Mouse (Mus musculus): ENCODE data around the gene Rabif. TPM values are rescaled to one million over a fixed set of nuclear protein-coding genes. Genes with fewer than 3 reads are reported as not detected.

The Rabif gene
- polyA plus RNA-seq, 1 experiment: 22.7 TPM

- Histone ChIP-seq H3K27ac (ENCODE audit: insufficient read depth, low read length) (0 out of 2 replicates have a peak overlapping the region, but pooled peaks have one; percentile 12), H3K4me1 (ENCODE audit: control insufficient read depth, insufficient read depth, low read length) (peaks cover 1% of the 10 kb centered on the region), H3K27me3 (ENCODE audit: control insufficient read depth, insufficient read depth, low read length, poor library complexity, severe bottlenecking) (no peaks in the 10 kb centered on the region), H3K4me3 (ENCODE audit: low read depth, low read length) (no peak overlapping the region), H3K9me3 (replicated peaks; ENCODE audit: control insufficient read depth, insufficient read depth, low read length, poor library complexity, severe bottlenecking) (no peaks in the 10 kb centered on the region), H3K9ac (ENCODE audit: low read depth, poor library complexity, severe bottlenecking) (no peak overlapping the region), H3K36me3 (ENCODE audit: control insufficient read depth, insufficient read depth, low read length, poor library complexity, severe bottlenecking) (peaks cover 21% of the 10 kb centered on the region)
- TF ChIP-seq EP300 (IDR thresholded peaks at IDR 0.05; ENCODE audit: insufficient read depth, low read depth, low read length) (no peak), CTCF (IDR thresholded peaks at IDR 0.05; ENCODE audit: low read depth, low read length) (no peak), POLR2A (IDR thresholded peaks at IDR 0.05; ENCODE audit: insufficient read depth, low read length) (no peak)
Observed at GRCm38 (mm10) chr1:134490903-134491801, 3.3 kb upstream of the Rabif start.

- TF ChIP-seq POLR2A (IDR thresholded peaks at IDR 0.05; ENCODE audit: insufficient read depth, low read length) (no peak), EP300 (IDR thresholded peaks at IDR 0.05; ENCODE audit: insufficient read depth, low read depth, low read length) (no peak), CTCF (IDR thresholded peaks at IDR 0.05; ENCODE audit: low read depth, low read length) (no peak)
- Histone ChIP-seq H3K27me3 (ENCODE audit: control insufficient read depth, insufficient read depth, low read length, poor library complexity, severe bottlenecking) (no peaks in the 10 kb centered on the region), H3K4me3 (ENCODE audit: low read depth, low read length) (peak overlapping the region; percentile 63), H3K9ac (ENCODE audit: low read depth, poor library complexity, severe bottlenecking) (0 out of 2 replicates have a peak overlapping the region, but pooled peaks have one; percentile 43), H3K4me1 (ENCODE audit: control insufficient read depth, insufficient read depth, low read length) (peaks cover 1% of the 10 kb centered on the region), H3K9me3 (replicated peaks; ENCODE audit: control insufficient read depth, insufficient read depth, low read length, poor library complexity, severe bottlenecking) (no peaks in the 10 kb centered on the region), H3K36me3 (ENCODE audit: control insufficient read depth, insufficient read depth, low read length, poor library complexity, severe bottlenecking) (peaks cover 21% of the 10 kb centered on the region), H3K27ac (ENCODE audit: insufficient read depth, low read length) (peak overlapping the region; percentile 87)
Observed at GRCm38 (mm10) chr1:134492276-134492675, 2.2 kb upstream of the Rabif start.

GRCm38 (mm10) chr1:134493496-134493895, 952 bp upstream of the Rabif start:
- peaks cover 12% of the 10 kb centered on the region for H3K36me3 ChIP-seq (ENCODE audit: control insufficient read depth, insufficient read depth, low read length, poor library complexity, severe bottlenecking)
- no peaks in the 10 kb centered on the region for H3K9me3 ChIP-seq (replicated peaks; ENCODE audit: control insufficient read depth, insufficient read depth, low read length, poor library complexity, severe bottlenecking)
- TF ChIP-seq EP300 (IDR thresholded peaks at IDR 0.05; ENCODE audit: insufficient read depth, low read depth, low read length): no peak
- TF ChIP-seq POLR2A (IDR thresholded peaks at IDR 0.05; ENCODE audit: insufficient read depth, low read length): no peak
- TF ChIP-seq CTCF (IDR thresholded peaks at IDR 0.05; ENCODE audit: low read depth, low read length): no peak
- H3K27me3 ChIP-seq (ENCODE audit: control insufficient read depth, insufficient read depth, low read length, poor library complexity, severe bottlenecking): no peaks in the 10 kb centered on the region
- H3K9ac ChIP-seq (ENCODE audit: low read depth, poor library complexity, severe bottlenecking): peak overlapping the region; percentile 50; the same call in 1 of the 2 replicates
- H3K4me1 ChIP-seq (ENCODE audit: control insufficient read depth, insufficient read depth, low read length): peaks cover 2% of the 10 kb centered on the region
- H3K4me3 ChIP-seq (ENCODE audit: low read depth, low read length): no peak overlapping the region
- H3K27ac ChIP-seq (ENCODE audit: insufficient read depth, low read length): no peak overlapping the region

GRCm38 (mm10) chr1:134493956-134494355, 492 bp upstream of the Rabif start:
- Histone ChIP-seq H3K36me3 (ENCODE audit: control insufficient read depth, insufficient read depth, low read length, poor library complexity, severe bottlenecking) (peaks cover 13% of the 10 kb centered on the region), H3K4me1 (ENCODE audit: control insufficient read depth, insufficient read depth, low read length) (peaks cover 3% of the 10 kb centered on the region), H3K27ac (ENCODE audit: insufficient read depth, low read length) (peak overlapping the region; percentile 55; the same call in 1 of the 2 replicates), H3K27me3 (ENCODE audit: control insufficient read depth, insufficient read depth, low read length, poor library complexity, severe bottlenecking) (no peaks in the 10 kb centered on the region), H3K9ac (ENCODE audit: low read depth, poor library complexity, severe bottlenecking) (peak overlapping the region; percentile 50), H3K4me3 (ENCODE audit: low read depth, low read length) (peak overlapping the region; percentile 60), H3K9me3 (replicated peaks; ENCODE audit: control insufficient read depth, insufficient read depth, low read length, poor library complexity, severe bottlenecking) (no peaks in the 10 kb centered on the region)
- TF ChIP-seq EP300 (IDR thresholded peaks at IDR 0.05; ENCODE audit: insufficient read depth, low read depth, low read length) (no peak), POLR2A (IDR thresholded peaks at IDR 0.05; ENCODE audit: insufficient read depth, low read length) (no peak), CTCF (IDR thresholded peaks at IDR 0.05; ENCODE audit: low read depth, low read length) (no peak)

- no peak for TF ChIP-seq EP300 (IDR thresholded peaks at IDR 0.05; ENCODE audit: insufficient read depth, low read depth, low read length)
- Histone ChIP-seq H3K27me3 (ENCODE audit: control insufficient read depth, insufficient read depth, low read length, poor library complexity, severe bottlenecking) (no peaks in the 10 kb centered on the region), H3K27ac (ENCODE audit: insufficient read depth, low read length) (peak overlapping the region; percentile 3; the same call in 1 of the 2 replicates), H3K4me1 (ENCODE audit: control insufficient read depth, insufficient read depth, low read length) (peaks cover 3% of the 10 kb centered on the region), H3K4me3 (ENCODE audit: low read depth, low read length) (peak overlapping the region; percentile 75), H3K36me3 (ENCODE audit: control insufficient read depth, insufficient read depth, low read length, poor library complexity, severe bottlenecking) (peaks cover 3% of the 10 kb centered on the region; the same call in 1 of the 2 replicates), H3K9me3 (replicated peaks; ENCODE audit: control insufficient read depth, insufficient read depth, low read length, poor library complexity, severe bottlenecking) (no peaks in the 10 kb centered on the region), H3K9ac (ENCODE audit: low read depth, poor library complexity, severe bottlenecking) (peak overlapping the region; percentile 50)
Observed at GRCm38 (mm10) chr1:134495216-134495539, 730 bp downstream of the Rabif start.

GRCm38 (mm10) chr1:134495991-134496390, 1.5 kb downstream of the Rabif start:
- Histone ChIP-seq H3K36me3 (ENCODE audit: control insufficient read depth, insufficient read depth, low read length, poor library complexity, severe bottlenecking) (peaks cover 3% of the 10 kb centered on the region; the same call in 1 of the 2 replicates), H3K4me1 (ENCODE audit: control insufficient read depth, insufficient read depth, low read length) (peaks cover 3% of the 10 kb centered on the region), H3K9ac (ENCODE audit: low read depth, poor library complexity, severe bottlenecking) (peak overlapping the region; percentile 50), H3K4me3 (ENCODE audit: low read depth, low read length) (peak overlapping the region; percentile 42), H3K9me3 (replicated peaks; ENCODE audit: control insufficient read depth, insufficient read depth, low read length, poor library complexity, severe bottlenecking) (no peaks in the 10 kb centered on the region), H3K27ac (ENCODE audit: insufficient read depth, low read length) (no peak overlapping the region), H3K27me3 (ENCODE audit: control insufficient read depth, insufficient read depth, low read length, poor library complexity, severe bottlenecking) (no peaks in the 10 kb centered on the region)
- no peak for TF ChIP-seq EP300 (IDR thresholded peaks at IDR 0.05; ENCODE audit: insufficient read depth, low read depth, low read length)
- no peak for TF ChIP-seq POLR2A (IDR thresholded peaks at IDR 0.05; ENCODE audit: insufficient read depth, low read length)
- TF ChIP-seq CTCF (IDR thresholded peaks at IDR 0.05; ENCODE audit: low read depth, low read length): no peak

All from ES-Bruce4 (cell line).